Mouse (Mus musculus) urinary bladder, postnatal 36 days (tissue): ENCODE measurements around the gene Meioc.
"Not testable (repeated sequence)": the region's sequence is repeated elsewhere in the genome, so short reads cannot be mapped to it uniquely, and the experiment has no call there.

ENCODE experiments used
- DNase-seq, 2 experiments: peaks; one replicate each; pipeline ENCODE4 v3.0.0; 2022; ENCODE audit warnings: low spot score in 2 of 2, mixed read lengths in 1 of 2

The Meioc gene

GRCm38 (mm10) chr11:102665637-102666435 lies 2.3 kb downstream of the Meioc start:
- DNase-seq: no peak

GRCm38 (mm10) chr11:102690162-102690561 lies 26.6 kb downstream of the Meioc start:
- DNase-seq: peak; percentile 57 to 61

GRCm38 (mm10) chr11:102695289-102695688 lies 31.8 kb downstream of the Meioc start:
- no peak for DNase-seq

GRCm38 (mm10) chr11:102697338-102698017 lies 34.0 kb downstream of the Meioc start, which contains the start of gene Ccdc43:
Gene Ccdc43, minus strand, starts transcription at chr11:102697782.
- peak; percentile 81 to 87 for DNase-seq

- DNase-seq: no peak
Observed at GRCm38 (mm10) chr11:102698018-102698476, 34.5 kb downstream of the Meioc start.

- DNase-seq: not testable (repeated sequence)
Observed at GRCm38 (mm10) chr11:102702206-102702605, 38.7 kb downstream of the Meioc start.

GRCm38 (mm10) chr11:102712411-102712810 lies 48.9 kb downstream of the Meioc start:
- DNase-seq: no peak

GRCm38 (mm10) chr11:102714578-102714977 lies 51.1 kb downstream of the Meioc start:
- not testable (repeated sequence) for DNase-seq

- no peak for DNase-seq
Observed at GRCm38 (mm10) chr11:102716135-102716534, 52.6 kb downstream of the Meioc start.

GRCm38 (mm10) chr11:102725574-102725973 lies 62.1 kb downstream of the Meioc start:
- DNase-seq: no peak

GRCm38 (mm10) chr11:102728614-102729013 lies 65.1 kb downstream of the Meioc start:
- DNase-seq: peak in 1 of 2 experiments; percentile 20

GRCm38 (mm10) chr11:102729835-102730234 lies 66.3 kb downstream of the Meioc start:
- DNase-seq: no peak

- no peak for DNase-seq
Observed at GRCm38 (mm10) chr11:102731366-102731765, 67.8 kb downstream of the Meioc start.
